Mouse (Mus musculus): ENCODE results near the gene Zfpm1. TPM values are rescaled to one million over a fixed set of nuclear protein-coding genes. Genes with fewer than 3 reads are reported as not detected.

Zfpm1 gene
- polyA plus RNA-seq, 1 experiment: 32.1 TPM

DNA sequence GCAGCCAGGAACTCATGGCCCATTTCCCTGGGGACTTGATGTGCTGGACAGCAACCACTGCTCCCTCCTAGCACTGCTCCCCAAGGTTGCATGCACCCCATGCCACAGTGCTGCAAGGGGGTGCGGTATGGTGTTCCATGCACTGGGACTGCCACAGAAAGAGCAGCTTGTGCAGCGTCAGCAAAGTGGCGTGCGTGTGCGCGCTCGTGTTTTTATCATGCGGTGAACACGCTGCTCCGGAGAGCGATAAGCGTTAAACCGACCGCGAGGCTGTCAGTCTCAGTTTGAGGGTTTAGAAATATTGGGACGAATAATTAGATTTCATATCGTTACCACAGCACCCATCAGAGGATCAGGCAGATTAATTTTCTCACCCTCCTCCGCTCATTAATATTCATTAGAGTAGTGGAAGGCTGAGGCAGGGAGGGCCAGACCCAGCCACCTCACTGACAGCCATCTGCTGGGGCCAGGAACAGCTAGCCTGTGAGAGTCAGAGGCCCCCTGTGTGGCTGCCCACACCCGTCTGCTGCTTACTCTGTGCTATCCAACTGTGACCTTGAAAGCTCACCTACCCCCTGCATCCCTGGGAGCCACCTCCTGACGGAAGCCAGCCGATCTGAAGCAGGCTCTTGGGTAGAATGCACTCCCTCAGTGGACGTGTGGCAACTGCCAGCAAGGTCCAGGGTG lies 47.8 kb downstream of the Zfpm1 start:
- Histone ChIP-seq H3K27ac (ENCODE audit: insufficient read depth, low read length) (no peak overlapping the region), H3K4me1 (ENCODE audit: control insufficient read depth, insufficient read depth, low read length) (no peaks in the 10 kb centered on the region), H3K4me3 (ENCODE audit: insufficient read depth, low read length) (no peak overlapping the region)
- TF ChIP-seq POLR2A (IDR thresholded peaks at IDR 0.05; ENCODE audit: extremely low read depth, insufficient read depth, low read length): no peak
- TF ChIP-seq CTCF (IDR thresholded peaks at IDR 0.05; ENCODE audit: extremely low read depth, insufficient read depth, low read length): no peak

- no peaks in the 10 kb centered on the region for H3K4me1 ChIP-seq (ENCODE audit: control insufficient read depth, insufficient read depth, low read length)
- 0 out of 2 replicates have a peak overlapping the region, but pooled peaks have one; percentile 14 for H3K27ac ChIP-seq (ENCODE audit: insufficient read depth, low read length)
- H3K4me3 ChIP-seq (ENCODE audit: insufficient read depth, low read length): no peak overlapping the region
- no peak for TF ChIP-seq POLR2A (IDR thresholded peaks at IDR 0.05; ENCODE audit: extremely low read depth, insufficient read depth, low read length)
- TF ChIP-seq CTCF (IDR thresholded peaks at IDR 0.05; ENCODE audit: extremely low read depth, insufficient read depth, low read length): no peak
Measured at GRCm38 (mm10) chr8:122330446-122331133, 48.6 kb downstream of the Zfpm1 start.

DNA sequence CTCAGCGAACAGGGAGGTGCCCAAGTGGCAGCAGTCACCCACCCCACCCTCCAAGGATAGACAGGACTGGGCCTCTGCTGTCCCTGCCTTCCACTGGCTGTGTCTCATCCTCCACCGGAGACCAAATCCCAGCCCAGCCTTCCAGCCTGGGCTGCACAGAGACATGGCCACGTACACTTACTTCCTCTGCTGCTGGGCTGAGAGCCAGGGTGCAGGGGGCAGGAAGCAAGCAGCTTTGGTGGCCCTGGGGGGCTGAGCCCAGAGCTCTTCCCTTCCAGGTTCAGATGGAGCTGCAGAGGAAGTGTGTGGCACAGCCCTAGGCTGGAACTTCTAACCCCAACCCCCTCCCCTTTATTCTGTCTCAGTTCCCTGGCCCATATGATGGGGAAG lies 49.2 kb downstream of the Zfpm1 start:
- no peaks in the 10 kb centered on the region for H3K4me1 ChIP-seq (ENCODE audit: control insufficient read depth, insufficient read depth, low read length)
- 0 out of 2 replicates have a peak overlapping the region, but pooled peaks have one; percentile 14 for H3K27ac ChIP-seq (ENCODE audit: insufficient read depth, low read length)
- TF ChIP-seq CTCF (IDR thresholded peaks at IDR 0.05; ENCODE audit: extremely low read depth, insufficient read depth, low read length) (no peak), POLR2A (IDR thresholded peaks at IDR 0.05; ENCODE audit: extremely low read depth, insufficient read depth, low read length) (no peak)
- H3K4me3 ChIP-seq (ENCODE audit: insufficient read depth, low read length): no peak overlapping the region

GRCm38 (mm10) chr8:122332753-122333506 lies 51.0 kb downstream of the Zfpm1 start:
- Histone ChIP-seq H3K4me1 (ENCODE audit: control insufficient read depth, insufficient read depth, low read length) (no peaks in the 10 kb centered on the region), H3K4me3 (ENCODE audit: insufficient read depth, low read length) (no peak overlapping the region), H3K27ac (ENCODE audit: insufficient read depth, low read length) (no peak overlapping the region)
- no peak for TF ChIP-seq POLR2A (IDR thresholded peaks at IDR 0.05; ENCODE audit: extremely low read depth, insufficient read depth, low read length)
- TF ChIP-seq CTCF (IDR thresholded peaks at IDR 0.05; ENCODE audit: extremely low read depth, insufficient read depth, low read length): peak; percentile 98

GRCm38 (mm10) chr8:122333531-122333930 lies 51.6 kb downstream of the Zfpm1 start:
- no peak overlapping the region for H3K27ac ChIP-seq (ENCODE audit: insufficient read depth, low read length)
- TF ChIP-seq POLR2A (IDR thresholded peaks at IDR 0.05; ENCODE audit: extremely low read depth, insufficient read depth, low read length): no peak
- TF ChIP-seq CTCF (IDR thresholded peaks at IDR 0.05; ENCODE audit: extremely low read depth, insufficient read depth, low read length): no peak
- H3K4me3 ChIP-seq (ENCODE audit: insufficient read depth, low read length): no peak overlapping the region
- no peaks in the 10 kb centered on the region for H3K4me1 ChIP-seq (ENCODE audit: control insufficient read depth, insufficient read depth, low read length)

DNA sequence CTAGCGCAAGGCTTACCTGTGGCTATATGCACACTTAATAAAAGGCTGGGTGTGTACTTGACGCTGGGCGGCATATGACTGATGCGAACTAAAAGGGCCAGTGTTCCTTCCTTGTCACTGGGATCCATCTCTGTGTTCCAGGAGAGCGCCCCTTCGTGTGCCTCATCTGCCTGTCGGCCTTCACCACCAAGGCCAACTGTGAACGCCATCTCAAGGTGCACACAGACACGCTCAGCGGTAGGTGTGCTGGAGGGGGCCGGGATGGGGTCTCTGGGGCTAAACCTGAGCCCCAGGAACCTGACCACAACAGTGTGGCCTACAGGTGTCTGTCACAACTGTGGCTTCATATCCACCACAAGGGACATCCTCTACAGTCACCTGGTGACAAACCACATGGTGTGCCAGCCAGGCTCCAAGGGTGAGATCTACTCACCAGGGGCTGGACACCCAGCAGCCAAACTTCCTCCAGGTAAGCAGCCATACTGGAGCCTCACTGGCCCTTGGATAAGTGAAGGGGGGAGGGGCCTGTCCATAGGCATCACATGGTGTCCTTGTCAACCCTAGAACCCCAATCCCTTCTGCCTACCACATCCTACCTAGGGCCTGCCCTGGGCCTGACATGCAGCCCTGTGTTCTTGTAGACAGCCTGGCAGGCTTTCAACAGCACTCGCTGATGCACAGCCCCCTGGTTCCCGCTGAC lies 53.0 kb downstream of the Zfpm1 start:
- H3K4me3 ChIP-seq (ENCODE audit: insufficient read depth, low read length): no peak overlapping the region
- no peaks in the 10 kb centered on the region for H3K4me1 ChIP-seq (ENCODE audit: control insufficient read depth, insufficient read depth, low read length)

GRCm38 (mm10) chr8:122335638-122336250 lies 53.8 kb downstream of the Zfpm1 start:
- H3K27ac ChIP-seq (ENCODE audit: insufficient read depth, low read length): no peak overlapping the region

More for the DNA sequence above, 53.0 kb downstream of the Zfpm1 start:
- H3K27ac ChIP-seq (ENCODE audit: insufficient read depth, low read length): no peak overlapping the region
- TF ChIP-seq CTCF (IDR thresholded peaks at IDR 0.05; ENCODE audit: extremely low read depth, insufficient read depth, low read length): no peak
- TF ChIP-seq POLR2A (IDR thresholded peaks at IDR 0.05; ENCODE audit: extremely low read depth, insufficient read depth, low read length): no peak

DNA sequence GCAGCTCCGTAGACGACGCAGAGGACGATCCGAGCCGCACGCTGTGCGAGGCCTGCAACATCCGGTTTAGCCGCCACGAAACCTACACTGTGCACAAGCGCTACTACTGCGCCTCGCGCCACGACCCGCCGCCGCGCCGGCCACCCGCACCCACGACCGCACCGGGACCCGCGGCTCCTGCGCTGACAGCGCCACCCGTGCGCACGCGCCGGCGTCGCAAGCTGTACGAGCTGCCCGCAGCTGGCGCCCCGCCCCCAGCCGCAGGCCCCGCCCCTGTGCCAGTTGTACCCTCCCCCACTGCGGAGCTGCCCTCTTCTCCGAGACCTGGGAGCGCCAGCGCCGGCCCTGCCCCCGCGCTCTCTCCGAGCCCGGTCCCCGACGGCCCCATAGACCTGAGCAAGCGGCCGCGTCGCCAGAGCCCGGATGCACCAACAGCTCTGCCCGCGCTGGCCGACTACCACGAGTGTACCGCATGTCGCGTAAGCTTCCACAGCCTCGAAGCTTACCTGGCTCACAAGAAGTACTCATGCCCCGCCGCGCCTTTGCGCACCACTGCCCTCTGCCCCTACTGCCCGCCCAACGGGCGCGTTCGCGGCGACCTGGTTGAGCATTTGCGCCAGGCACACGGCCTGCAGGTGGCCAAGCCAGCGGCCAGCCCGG lies 54.4 kb downstream of the Zfpm1 start:
- H3K4me1 ChIP-seq (ENCODE audit: control insufficient read depth, insufficient read depth, low read length): no peaks in the 10 kb centered on the region
- peak overlapping the region; percentile 37 for H3K4me3 ChIP-seq (ENCODE audit: insufficient read depth, low read length)
- H3K27ac ChIP-seq (ENCODE audit: insufficient read depth, low read length): no peak overlapping the region
- TF ChIP-seq POLR2A (IDR thresholded peaks at IDR 0.05; ENCODE audit: extremely low read depth, insufficient read depth, low read length) (no peak), CTCF (IDR thresholded peaks at IDR 0.05; ENCODE audit: extremely low read depth, insufficient read depth, low read length) (no peak)

More at GRCm38 (mm10) chr8:122335638-122336250, 53.8 kb downstream of the Zfpm1 start:
- TF ChIP-seq POLR2A (IDR thresholded peaks at IDR 0.05; ENCODE audit: extremely low read depth, insufficient read depth, low read length) (no peak), CTCF (IDR thresholded peaks at IDR 0.05; ENCODE audit: extremely low read depth, insufficient read depth, low read length) (no peak)
- Histone ChIP-seq H3K4me1 (ENCODE audit: control insufficient read depth, insufficient read depth, low read length) (no peaks in the 10 kb centered on the region), H3K4me3 (ENCODE audit: insufficient read depth, low read length) (peak overlapping the region; percentile 37)

All from cortical plate, adult 2 months (tissue).